Mouse (Mus musculus): ENCODE results near the gene Sec14l4.

DNA sequence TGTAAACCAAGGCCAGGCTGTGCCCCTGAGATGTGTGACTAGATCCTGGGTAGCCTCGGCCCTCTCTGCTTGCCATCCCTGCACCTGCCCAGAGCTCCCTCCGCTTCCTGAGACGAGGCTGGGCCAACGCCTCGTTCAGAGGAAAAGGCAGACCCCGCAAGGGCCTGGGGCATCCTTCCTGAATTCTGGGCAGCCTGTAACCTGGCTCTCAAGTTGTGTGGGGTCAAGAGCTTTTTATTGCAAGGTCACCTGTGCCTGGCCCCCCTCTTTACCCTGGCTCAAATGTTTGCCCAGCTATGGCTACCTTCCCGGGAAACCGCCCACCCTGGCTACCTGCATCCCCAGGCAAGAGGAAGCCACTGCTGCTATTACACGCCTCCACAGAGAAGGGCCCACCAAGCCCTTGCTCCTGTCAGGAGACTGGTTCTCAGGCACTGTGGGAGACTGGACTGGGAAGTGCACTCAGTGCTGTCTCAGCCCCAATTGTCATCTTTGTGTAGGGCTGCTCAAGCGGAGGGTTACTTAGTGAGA, 65.9 kb downstream of the Sec14l4 start:
- no peak for TF ChIP-seq GATA1 (IDR thresholded peaks at IDR 0.05; ENCODE audit: borderline replicate concordance, low read length)
- no peak for TF ChIP-seq FLI1 (IDR thresholded peaks at IDR 0.05; ENCODE audit: low read length)
